Mouse (Mus musculus) lung, postnatal 0 days (tissue): ENCODE data around the gene Vegfb.

ENCODE experiments used
- CTCF ChIP-seq: IDR thresholded peaks from 2 replicates; pipeline ENCODE4 v1.5.1; 2016; ENCODE audit warnings: antibody characterized with exemption, mild to moderate bottlenecking
- EP300 ChIP-seq: IDR thresholded peaks from 2 replicates; pipeline ENCODE4 v1.6.1; 2016; ENCODE audit warnings: antibody characterized with exemption, mild to moderate bottlenecking, control low read depth

DNA sequence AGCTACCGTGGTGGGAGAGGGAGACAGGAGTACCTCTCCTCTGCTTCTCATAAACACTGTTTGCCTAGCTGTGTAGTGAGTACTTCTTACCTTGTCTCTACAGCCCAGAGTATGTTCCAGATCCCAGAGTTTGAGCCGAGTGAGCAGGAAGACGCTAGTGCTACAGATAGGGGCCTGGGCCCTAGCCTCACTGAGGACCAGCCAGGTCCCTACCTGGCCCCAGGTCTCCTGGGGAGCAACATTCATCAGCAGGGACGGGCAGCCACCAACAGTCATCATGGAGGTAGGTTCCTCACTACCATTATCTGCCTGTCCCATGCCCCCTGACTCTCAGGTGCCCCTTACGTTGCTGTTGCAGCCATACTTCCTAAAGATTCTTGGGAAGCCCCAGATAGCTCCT, 44.7 kb downstream of the Vegfb start:
- TF ChIP-seq EP300 (no peak), CTCF (no peak)
